Mouse (Mus musculus): ENCODE data around the gene Tie1. TPM values are rescaled to one million over a fixed set of nuclear protein-coding genes. Genes with fewer than 3 reads are reported as not detected.

Gene Tie1
- polyA plus RNA-seq (2012; rRNA removed) = 10.7 and 12.8 TPM in 2 replicates

DNA sequence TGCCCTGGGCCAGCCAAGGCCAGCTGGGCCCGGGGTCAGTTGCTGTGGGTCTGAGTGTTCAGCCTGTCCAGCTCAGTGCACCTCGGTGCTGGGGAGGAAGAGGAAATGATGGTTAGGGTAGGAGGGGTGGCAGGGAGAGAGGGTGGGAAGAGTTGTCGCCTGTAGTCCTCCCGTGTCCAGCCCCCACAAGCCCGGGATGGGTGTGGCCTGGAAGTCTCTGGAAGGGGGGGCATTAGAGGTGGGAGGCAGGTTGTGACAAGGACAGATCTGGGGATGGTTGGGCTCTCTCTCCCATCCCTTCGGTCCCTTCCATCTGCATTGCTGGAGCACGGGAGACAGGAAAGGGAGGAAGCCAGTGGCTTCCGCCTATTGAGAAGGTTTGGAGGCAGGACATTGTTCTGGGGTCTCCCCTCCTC lies at the start of gene Tie1:
TSS of gene Tie1 (minus strand) at position 345 of the 416 bp plus-strand sequence.
- Histone ChIP-seq H3K4me3 (replicated peaks; ENCODE audit: insufficient read depth, low read depth, low read length) (no peak within 1 kb of the TSS), H3K27me3 (ENCODE audit: control insufficient read depth, insufficient read depth, low read length) (no peaks in the 10 kb centered on the region), H3K4me1 (ENCODE audit: control insufficient read depth, insufficient read depth, low read length) (no peaks in the 10 kb centered on the region), H3K27ac (ENCODE audit: insufficient read depth, low read length) (no peak within 1 kb of the TSS)
- DNase-seq = no peak
- WGBS = 84% methylated on average over 8 of the region's 8 CpGs
- TF ChIP-seq POLR2A (IDR thresholded peaks at IDR 0.05; ENCODE audit: borderline replicate concordance, insufficient read depth, low read length) = no peak

DNA sequence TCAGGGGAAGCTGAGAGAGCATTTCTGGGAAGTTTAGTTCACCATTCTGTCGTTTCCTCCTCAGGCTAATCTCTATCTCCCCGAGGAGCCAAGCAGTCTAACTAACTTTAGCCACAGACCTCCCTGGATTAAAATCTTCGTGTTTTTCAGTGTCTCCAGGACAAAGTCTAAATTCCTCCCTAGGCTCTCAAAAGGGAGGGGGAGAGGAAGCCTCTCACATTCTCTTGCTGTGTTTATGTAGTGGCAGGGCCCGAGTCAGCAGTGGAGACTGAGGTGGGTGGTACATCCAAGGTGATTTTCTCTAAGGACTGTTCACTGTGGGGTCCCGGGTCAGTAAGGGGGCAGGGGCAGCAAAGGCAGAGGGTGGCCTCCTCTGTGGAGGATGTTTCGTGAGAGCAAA lies 47.9 kb upstream of the Tie1 start:
- DNase-seq = no peak
- Histone ChIP-seq H3K27me3 (ENCODE audit: control insufficient read depth, insufficient read depth, low read length) (no peaks in the 10 kb centered on the region), H3K4me3 (replicated peaks; ENCODE audit: insufficient read depth, low read depth, low read length) (no peak overlapping the region), H3K4me1 (ENCODE audit: control insufficient read depth, insufficient read depth, low read length) (no peaks in the 10 kb centered on the region; the same call in 1 of the 2 replicates), H3K27ac (ENCODE audit: insufficient read depth, low read length) (no peak overlapping the region)
- TF ChIP-seq CTCF (IDR thresholded peaks at IDR 0.05; ENCODE audit: borderline replicate concordance, insufficient read depth, low read depth, low read length) (no peak), POLR2A (IDR thresholded peaks at IDR 0.05; ENCODE audit: borderline replicate concordance, insufficient read depth, low read length) (no peak)
- WGBS = 51% methylated on average over 6 of the region's 6 CpGs

DNA sequence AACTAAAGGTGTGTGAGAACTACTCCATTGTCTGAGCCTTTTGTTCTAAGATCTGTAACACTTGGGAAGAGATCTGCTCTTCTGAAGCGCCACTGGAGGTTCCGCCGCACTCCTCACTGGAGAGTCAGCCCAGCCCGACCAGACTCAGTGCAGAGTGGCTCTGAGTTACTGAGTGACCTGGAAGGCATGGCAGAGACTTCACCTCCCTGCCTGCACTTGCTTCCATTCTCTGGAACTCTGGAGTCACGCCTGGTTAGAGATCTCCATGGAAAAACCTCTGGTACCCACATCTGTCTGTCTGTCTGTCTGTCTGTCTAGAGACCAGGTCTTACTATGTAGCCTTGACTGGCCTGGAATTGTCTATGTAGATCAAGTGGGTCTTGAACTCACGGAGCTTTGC lies 45.7 kb upstream of the Tie1 start:
- Histone ChIP-seq H3K27me3 (ENCODE audit: control insufficient read depth, insufficient read depth, low read length) (no peaks in the 10 kb centered on the region), H3K4me3 (replicated peaks; ENCODE audit: insufficient read depth, low read depth, low read length) (no peak overlapping the region), H3K4me1 (ENCODE audit: control insufficient read depth, insufficient read depth, low read length) (no peaks in the 10 kb centered on the region; the same call in 1 of the 2 replicates), H3K27ac (ENCODE audit: insufficient read depth, low read length) (no peak overlapping the region)
- DNase-seq = no peak
- WGBS = 80% methylated on average over 6 of the region's 6 CpGs
- TF ChIP-seq CTCF (IDR thresholded peaks at IDR 0.05; ENCODE audit: borderline replicate concordance, insufficient read depth, low read depth, low read length) (no peak), POLR2A (IDR thresholded peaks at IDR 0.05; ENCODE audit: borderline replicate concordance, insufficient read depth, low read length) (no peak)

DNA sequence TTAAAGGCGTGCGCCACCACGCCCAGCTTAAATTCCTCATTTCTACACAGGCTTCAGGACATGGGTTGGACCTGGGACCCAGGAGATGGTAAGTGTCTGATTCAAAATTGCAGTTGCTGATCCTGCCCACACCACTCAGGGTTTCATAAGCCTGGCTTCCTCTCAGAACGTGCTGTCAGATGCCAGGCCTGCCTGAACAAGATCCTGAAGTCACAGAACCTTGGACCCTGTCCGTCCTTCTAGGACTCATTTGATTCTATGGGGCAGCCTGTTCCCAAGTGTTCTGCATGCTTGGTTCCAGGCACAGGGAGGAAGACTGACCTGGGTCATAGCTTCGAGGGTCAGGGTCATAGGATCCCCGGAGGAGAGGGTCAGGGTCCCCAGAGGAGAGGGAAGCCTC lies 43.7 kb upstream of the Tie1 start:
- no peak for DNase-seq
- Histone ChIP-seq H3K27ac (ENCODE audit: insufficient read depth, low read length) (no peak overlapping the region), H3K4me3 (replicated peaks; ENCODE audit: insufficient read depth, low read depth, low read length) (no peak overlapping the region), H3K27me3 (ENCODE audit: control insufficient read depth, insufficient read depth, low read length) (no peaks in the 10 kb centered on the region), H3K4me1 (ENCODE audit: control insufficient read depth, insufficient read depth, low read length) (no peaks in the 10 kb centered on the region; the same call in 1 of the 2 replicates)
- TF ChIP-seq CTCF (IDR thresholded peaks at IDR 0.05; ENCODE audit: borderline replicate concordance, insufficient read depth, low read depth, low read length) (no peak), POLR2A (IDR thresholded peaks at IDR 0.05; ENCODE audit: borderline replicate concordance, insufficient read depth, low read length) (no peak)
- 70% methylated on average over 7 of the region's 7 CpGs for WGBS

- no peak overlapping the region for H3K4me3 ChIP-seq (replicated peaks; ENCODE audit: insufficient read depth, low read depth, low read length)
- no peaks in the 10 kb centered on the region; the same call in 1 of the 2 replicates for H3K4me1 ChIP-seq (ENCODE audit: control insufficient read depth, insufficient read depth, low read length)
- no peaks in the 10 kb centered on the region for H3K27me3 ChIP-seq (ENCODE audit: control insufficient read depth, insufficient read depth, low read length)
- WGBS = 43% methylated on average over 3 of the region's 4 CpGs
- H3K27ac ChIP-seq (ENCODE audit: insufficient read depth, low read length) = no peak overlapping the region
- TF ChIP-seq CTCF (IDR thresholded peaks at IDR 0.05; ENCODE audit: borderline replicate concordance, insufficient read depth, low read depth, low read length) (no peak), POLR2A (IDR thresholded peaks at IDR 0.05; ENCODE audit: borderline replicate concordance, insufficient read depth, low read length) (no peak)
- DNase-seq = no peak
Measured at GRCm38 (mm10) chr4:118533156-118533555, 43.3 kb upstream of the Tie1 start.

GRCm38 (mm10) chr4:118532663-118533062 lies 42.8 kb upstream of the Tie1 start:
- no peak for TF ChIP-seq CTCF (IDR thresholded peaks at IDR 0.05; ENCODE audit: borderline replicate concordance, insufficient read depth, low read depth, low read length)
- TF ChIP-seq POLR2A (IDR thresholded peaks at IDR 0.05; ENCODE audit: borderline replicate concordance, insufficient read depth, low read length) = no peak
- 74% methylated on average over 5 of the region's 5 CpGs for WGBS
- no peak overlapping the region for H3K4me3 ChIP-seq (replicated peaks; ENCODE audit: insufficient read depth, low read depth, low read length)
- no peaks in the 10 kb centered on the region for H3K27me3 ChIP-seq (ENCODE audit: control insufficient read depth, insufficient read depth, low read length)
- no peak overlapping the region for H3K27ac ChIP-seq (ENCODE audit: insufficient read depth, low read length)
- DNase-seq = no peak
- H3K4me1 ChIP-seq (ENCODE audit: control insufficient read depth, insufficient read depth, low read length) = no peaks in the 10 kb centered on the region; the same call in 1 of the 2 replicates

- TF ChIP-seq POLR2A (IDR thresholded peaks at IDR 0.05; ENCODE audit: borderline replicate concordance, insufficient read depth, low read length) (no peak), CTCF (IDR thresholded peaks at IDR 0.05; ENCODE audit: borderline replicate concordance, insufficient read depth, low read depth, low read length) (no peak)
- Histone ChIP-seq H3K27me3 (ENCODE audit: control insufficient read depth, insufficient read depth, low read length) (no peaks in the 10 kb centered on the region), H3K27ac (ENCODE audit: insufficient read depth, low read length) (no peak overlapping the region), H3K4me3 (replicated peaks; ENCODE audit: insufficient read depth, low read depth, low read length) (no peak overlapping the region), H3K4me1 (ENCODE audit: control insufficient read depth, insufficient read depth, low read length) (no peaks in the 10 kb centered on the region)
- 85% methylated on average over 6 of the region's 6 CpGs for WGBS
- no peak for DNase-seq
Measured at GRCm38 (mm10) chr4:118527720-118528119, 37.9 kb upstream of the Tie1 start.

DNA sequence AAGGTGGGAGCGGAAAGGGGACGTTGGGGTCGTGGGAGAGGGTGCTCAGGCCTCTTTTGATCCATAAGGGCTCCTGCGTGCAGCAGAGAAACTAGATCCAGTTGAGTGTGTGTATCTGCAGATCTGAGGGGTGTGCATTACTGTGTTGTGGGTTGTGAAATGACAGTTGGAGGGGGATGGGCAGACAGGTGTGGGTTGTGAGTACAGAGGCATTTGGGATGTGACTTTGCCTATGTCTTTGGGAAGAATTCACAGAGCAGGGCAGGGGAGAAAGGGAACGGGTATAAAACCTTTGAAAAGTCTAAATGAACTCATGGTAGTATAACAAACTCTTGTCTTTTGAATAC lies 37.4 kb upstream of the Tie1 start:
- 50% methylated on average over 5 of the region's 5 CpGs for WGBS
- no peak overlapping the region for H3K4me3 ChIP-seq (replicated peaks; ENCODE audit: insufficient read depth, low read depth, low read length)

More for the DNA sequence above, 37.4 kb upstream of the Tie1 start:
- Histone ChIP-seq H3K27ac (ENCODE audit: insufficient read depth, low read length) (no peak overlapping the region), H3K4me1 (ENCODE audit: control insufficient read depth, insufficient read depth, low read length) (no peaks in the 10 kb centered on the region), H3K27me3 (ENCODE audit: control insufficient read depth, insufficient read depth, low read length) (no peaks in the 10 kb centered on the region)
- TF ChIP-seq CTCF (IDR thresholded peaks at IDR 0.05; ENCODE audit: borderline replicate concordance, insufficient read depth, low read depth, low read length) = no peak
- TF ChIP-seq POLR2A (IDR thresholded peaks at IDR 0.05; ENCODE audit: borderline replicate concordance, insufficient read depth, low read length) = no peak
- no peak for DNase-seq

Data from cerebellum, adult 2 months (tissue).